Mouse (Mus musculus) hindbrain, embryonic 13.5 days (tissue): ENCODE results near the gene Minos1. TPM values are rescaled to one million over a fixed set of nuclear protein-coding genes. Genes with fewer than 3 reads are reported as not detected.

Source experiments
- ATAC-seq: fragments of 200-750 bp; cut with Nextera tagmentation; 2 replicates; pipeline ENCODE4 v1.8.0; 2017; ENCODE audit warnings: moderate TSS enrichment; ENCODE audit not compliant: low FRiP score
- H3K27ac ChIP-seq: fragments of 300-500 bp; sonication (generic); 2 replicates; pipeline ENCODE4 v1.5.1; 2015; ENCODE audit warnings: inconsistent platforms, mild to moderate bottlenecking, moderate library complexity
- H3K27me3 ChIP-seq: fragments of 300-500 bp; sonication (generic); 2 replicates; pipeline ENCODE4 v1.6.1; 2015; ENCODE audit warnings: mild to moderate bottlenecking, inconsistent platforms
- H3K36me3 ChIP-seq: fragments of 300-500 bp; sonication (generic); 2 replicates; pipeline ENCODE4 v1.6.1; 2015; ENCODE audit warnings: mild to moderate bottlenecking, inconsistent platforms
- H3K4me1 ChIP-seq: fragments of 300-500 bp; sonication (generic); replicated peaks from 2 replicates; pipeline ENCODE4 v1.6.1; 2015; ENCODE audit warnings: inconsistent platforms
- H3K4me2 ChIP-seq: fragments of 300-500 bp; sonication (generic); 2 replicates; pipeline ENCODE4 v1.6.1; 2015; ENCODE audit warnings: inconsistent platforms, mild to moderate bottlenecking, moderate library complexity
- H3K4me3 ChIP-seq: fragments of 300-500 bp; sonication (generic); 2 replicates; pipeline ENCODE4 v1.5.1; 2015; ENCODE audit warnings: mild to moderate bottlenecking, inconsistent platforms
- H3K9ac ChIP-seq: fragments of 300-500 bp; sonication (generic); 2 replicates; pipeline ENCODE4 v1.6.1; 2015; ENCODE audit warnings: mild to moderate bottlenecking, inconsistent platforms
- H3K9me3 ChIP-seq: fragments of 300-500 bp; sonication (generic); 2 replicates; pipeline ENCODE4 v1.6.1; 2016; ENCODE audit warnings: inconsistent platforms
- WGBS: fragments of 180-500 bp; shearing (Covaris S2); methylation state at CpG from one replicate; pipeline ENCODE4 v1.1.7; 2015; 5-methylcytosine and 5-hydroxymethylcytosine counted together
- polyA plus RNA-seq: library from polyadenylated mRNA; unstranded; fragments of >200 nt; fragmentation: Nextera tagmentation; extraction: Ambion mirVana; gene quantifications from 2 replicates; pipeline ENCODE4 v1.2.1, GENCODE M21; 2015

The Minos1 gene
- polyA plus RNA-seq, 1 experiment from 2014 or later = 441 TPM

DNA sequence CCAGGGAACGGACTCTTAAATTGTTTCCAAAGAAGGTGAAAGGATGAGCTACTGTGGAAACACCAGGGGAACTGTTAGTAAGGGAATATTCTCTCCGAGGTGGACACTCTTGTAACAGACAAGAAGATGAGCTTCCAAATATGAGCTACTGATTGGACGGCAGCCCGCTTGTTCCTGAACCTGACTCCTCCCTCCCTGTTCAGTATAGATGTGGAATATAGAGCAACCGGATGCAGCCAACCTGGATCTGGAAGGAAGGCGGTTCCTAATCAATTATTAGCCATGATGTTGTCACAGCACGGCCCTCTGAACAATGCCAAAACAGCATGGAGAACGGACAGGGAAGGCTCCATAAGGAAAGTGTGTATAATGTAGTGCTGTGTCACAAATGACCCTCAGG lies 34.3 kb upstream of the Minos1 start:
- H3K9ac ChIP-seq = no peak overlapping the region
- H3K27ac ChIP-seq = no peak overlapping the region
- H3K4me3 ChIP-seq = no peak overlapping the region
- H3K4me1 ChIP-seq = no peaks in the 10 kb centered on the region
- WGBS = 86% methylated on average over 8 of the region's 8 CpGs
- H3K4me2 ChIP-seq = no peak overlapping the region
- no peaks in the 10 kb centered on the region for H3K9me3 ChIP-seq
- no peak for ATAC-seq
- H3K27me3 ChIP-seq = no peaks in the 10 kb centered on the region
- no peaks in the 10 kb centered on the region for H3K36me3 ChIP-seq

DNA sequence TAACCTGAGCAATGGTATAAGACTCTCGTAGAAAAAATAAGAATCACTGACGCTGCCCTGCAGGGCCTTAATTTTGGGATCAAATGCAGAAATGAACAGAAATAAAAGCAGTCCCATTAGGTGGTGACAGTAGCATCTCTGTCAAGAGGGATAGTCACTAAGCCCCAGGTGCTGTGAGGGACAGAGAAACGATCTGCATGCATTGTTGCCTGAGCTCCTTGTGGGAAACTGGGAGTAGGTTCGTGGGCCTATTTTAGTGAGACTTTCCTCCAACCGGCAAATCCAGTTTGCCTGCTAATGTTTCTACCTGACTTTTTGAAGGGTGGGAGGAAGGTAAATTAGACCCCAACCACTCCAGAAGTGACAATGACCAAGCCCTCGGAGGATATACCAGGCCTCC lies 33.2 kb upstream of the Minos1 start:
- H3K27me3 ChIP-seq = no peaks in the 10 kb centered on the region
- no peaks in the 10 kb centered on the region for H3K9me3 ChIP-seq
- 89% methylated on average over 6 of the region's 6 CpGs for WGBS
- no peak for ATAC-seq
- no peaks in the 10 kb centered on the region for H3K4me1 ChIP-seq
- H3K4me2 ChIP-seq = no peak overlapping the region
- no peak overlapping the region for H3K27ac ChIP-seq
- no peak overlapping the region for H3K9ac ChIP-seq
- H3K36me3 ChIP-seq = no peaks in the 10 kb centered on the region
- H3K4me3 ChIP-seq = no peak overlapping the region

DNA sequence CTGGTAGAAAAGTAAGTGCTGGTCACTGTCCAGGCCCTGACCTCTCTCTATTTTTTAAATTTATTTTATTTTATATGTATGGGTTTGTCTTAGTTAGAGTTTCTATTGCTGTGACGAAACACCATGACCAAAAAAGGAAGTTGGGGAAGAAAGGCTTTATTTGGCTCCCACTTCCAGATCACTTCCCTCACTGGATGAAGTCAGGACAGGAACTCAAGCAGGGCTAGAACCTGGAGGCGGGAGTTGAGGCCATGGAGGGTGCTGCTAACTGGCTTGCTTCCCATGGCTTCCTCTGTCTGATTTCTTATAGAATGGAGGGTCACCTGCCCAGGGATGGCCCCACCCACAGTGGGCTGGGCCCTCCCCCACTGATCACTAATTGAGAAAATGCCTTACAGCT lies 30.2 kb upstream of the Minos1 start:
- no peak overlapping the region for H3K4me2 ChIP-seq
- H3K4me1 ChIP-seq = no peaks in the 10 kb centered on the region
- ATAC-seq = no peak
- no peaks in the 10 kb centered on the region for H3K36me3 ChIP-seq
- no peaks in the 10 kb centered on the region for H3K27me3 ChIP-seq
- H3K4me3 ChIP-seq = no peak overlapping the region
- H3K27ac ChIP-seq = no peak overlapping the region
- H3K9ac ChIP-seq = no peak overlapping the region
- no peaks in the 10 kb centered on the region for H3K9me3 ChIP-seq
- WGBS = 73% methylated on average over 2 of the region's 2 CpGs

DNA sequence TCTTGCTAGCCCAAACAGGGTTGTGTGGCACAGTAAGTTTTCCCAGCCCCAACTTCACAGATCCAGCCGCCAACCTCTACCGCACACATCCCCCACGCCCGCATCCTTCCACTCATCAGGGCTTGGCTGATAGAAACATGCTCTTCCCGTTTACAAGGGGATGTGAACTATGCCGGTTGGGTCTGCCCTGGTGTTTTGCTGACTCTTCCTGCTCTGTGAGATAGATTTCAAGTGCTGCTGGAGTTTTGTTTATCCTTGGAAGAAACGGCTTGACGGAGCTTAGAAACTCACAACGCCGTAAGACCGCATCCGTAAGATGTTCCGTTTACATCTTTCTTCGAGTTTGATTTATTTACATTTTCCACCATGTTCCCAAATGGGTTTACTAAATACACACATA lies 27.4 kb upstream of the Minos1 start:
- no peak overlapping the region for H3K4me3 ChIP-seq
- 91% methylated on average over 14 of the region's 14 CpGs for WGBS
- H3K36me3 ChIP-seq = no peaks in the 10 kb centered on the region
- H3K27me3 ChIP-seq = no peaks in the 10 kb centered on the region
- no peak overlapping the region for H3K9ac ChIP-seq
- H3K27ac ChIP-seq = no peak overlapping the region
- ATAC-seq = no peak
- H3K4me1 ChIP-seq = no peaks in the 10 kb centered on the region
- H3K4me2 ChIP-seq = no peak overlapping the region
- H3K9me3 ChIP-seq = no peaks in the 10 kb centered on the region

DNA sequence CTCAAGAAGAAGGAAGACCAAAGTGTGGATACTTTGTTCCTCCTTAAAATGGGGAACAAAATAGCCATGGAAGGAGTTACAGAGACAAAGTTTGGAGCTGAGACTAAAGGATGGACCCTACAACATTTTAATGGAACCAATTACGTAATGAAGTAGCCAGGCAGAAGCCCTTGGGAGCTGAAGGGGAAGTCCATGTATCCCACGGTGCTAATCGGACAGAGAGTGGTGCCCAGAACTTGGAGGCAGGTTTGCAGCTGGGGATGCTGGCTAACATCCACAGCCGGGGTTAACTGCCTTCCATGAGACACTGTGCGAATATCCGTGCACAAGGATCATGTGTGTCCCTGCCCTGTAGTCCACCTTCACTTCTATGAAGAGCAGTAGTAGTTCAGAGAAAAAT lies 25.6 kb upstream of the Minos1 start:
- H3K4me2 ChIP-seq = no peak overlapping the region
- H3K9ac ChIP-seq = no peak overlapping the region
- H3K36me3 ChIP-seq = no peaks in the 10 kb centered on the region
- H3K4me1 ChIP-seq = no peaks in the 10 kb centered on the region
- WGBS = 88% methylated on average over 6 of the region's 6 CpGs
- no peak for ATAC-seq
- H3K27me3 ChIP-seq = no peaks in the 10 kb centered on the region
- no peaks in the 10 kb centered on the region for H3K9me3 ChIP-seq
- H3K27ac ChIP-seq = no peak overlapping the region
- H3K4me3 ChIP-seq = no peak overlapping the region

DNA sequence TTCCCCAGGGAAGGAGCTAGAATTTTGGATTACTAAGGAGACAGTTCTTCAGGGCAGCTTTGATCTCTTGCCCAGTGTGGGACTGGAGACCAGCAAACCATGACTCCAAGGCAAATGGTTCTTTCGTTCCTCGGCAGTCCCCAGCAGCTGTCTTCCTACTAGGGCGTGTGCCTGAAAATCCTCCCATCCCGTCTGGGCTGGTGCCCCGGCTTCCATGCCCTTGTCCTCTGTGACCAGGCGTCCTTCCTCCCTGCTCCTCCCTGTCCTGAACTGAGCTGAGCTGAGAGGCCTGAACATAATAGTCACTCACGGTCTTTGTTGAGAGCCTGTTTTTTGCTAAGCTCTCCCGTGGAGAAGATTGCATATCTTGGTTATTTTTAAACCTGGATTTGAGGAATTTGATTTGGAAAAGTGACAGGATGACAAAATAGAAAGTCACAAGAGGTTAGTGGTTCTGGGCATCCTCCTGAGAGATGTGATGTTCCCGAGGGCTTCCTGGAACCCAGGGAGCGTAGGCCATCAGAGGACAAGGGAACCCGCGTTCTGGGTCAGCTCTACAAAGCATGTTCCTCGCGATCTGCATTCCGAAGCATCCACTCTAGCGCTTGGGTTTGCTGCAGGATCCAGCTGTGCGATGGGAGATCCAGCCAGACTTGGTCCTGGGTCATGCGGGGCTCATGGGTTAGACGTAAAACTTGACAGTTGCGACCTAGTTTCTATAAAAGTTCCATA lies 23.8 kb upstream of the Minos1 start:
- H3K4me3 ChIP-seq = no peak overlapping the region
- H3K9ac ChIP-seq = no peak overlapping the region
- no peaks in the 10 kb centered on the region for H3K9me3 ChIP-seq
- no peak overlapping the region for H3K4me2 ChIP-seq
- no peaks in the 10 kb centered on the region for H3K27me3 ChIP-seq
- H3K36me3 ChIP-seq = no peaks in the 10 kb centered on the region
- ATAC-seq = no peak
- H3K27ac ChIP-seq = no peak overlapping the region
- WGBS = 77% methylated on average over 20 of the region's 20 CpGs
- H3K4me1 ChIP-seq = no peaks in the 10 kb centered on the region

DNA sequence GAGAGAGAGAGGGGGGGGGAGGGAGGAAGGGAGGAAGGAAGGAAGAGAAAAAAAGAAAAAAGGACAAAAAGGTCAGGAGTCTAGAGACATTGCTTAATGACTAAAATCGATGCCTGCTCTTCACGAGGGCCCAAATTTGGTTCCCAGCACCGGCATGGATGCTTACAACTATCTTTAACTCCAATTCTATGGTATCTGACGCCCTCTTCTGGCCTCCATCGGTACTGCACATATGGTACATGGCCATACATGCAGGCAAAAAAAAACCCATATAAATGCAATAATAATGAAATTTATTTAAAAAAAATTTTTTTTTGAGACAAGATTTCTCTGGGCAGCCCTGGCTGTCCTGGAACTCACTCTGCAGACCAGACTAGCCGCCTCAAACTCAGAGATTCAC lies 20.5 kb upstream of the Minos1 start:
- no peaks in the 10 kb centered on the region for H3K27me3 ChIP-seq
- no peaks in the 10 kb centered on the region for H3K4me1 ChIP-seq
- ATAC-seq = no peak
- H3K36me3 ChIP-seq = no peaks in the 10 kb centered on the region
- no peak overlapping the region for H3K4me2 ChIP-seq
- H3K9ac ChIP-seq = no peak overlapping the region
- WGBS = 72% methylated on average over 6 of the region's 6 CpGs
- peaks cover 18% of the 10 kb centered on the region for H3K9me3 ChIP-seq
- H3K4me3 ChIP-seq = no peak overlapping the region
- no peak overlapping the region for H3K27ac ChIP-seq

DNA sequence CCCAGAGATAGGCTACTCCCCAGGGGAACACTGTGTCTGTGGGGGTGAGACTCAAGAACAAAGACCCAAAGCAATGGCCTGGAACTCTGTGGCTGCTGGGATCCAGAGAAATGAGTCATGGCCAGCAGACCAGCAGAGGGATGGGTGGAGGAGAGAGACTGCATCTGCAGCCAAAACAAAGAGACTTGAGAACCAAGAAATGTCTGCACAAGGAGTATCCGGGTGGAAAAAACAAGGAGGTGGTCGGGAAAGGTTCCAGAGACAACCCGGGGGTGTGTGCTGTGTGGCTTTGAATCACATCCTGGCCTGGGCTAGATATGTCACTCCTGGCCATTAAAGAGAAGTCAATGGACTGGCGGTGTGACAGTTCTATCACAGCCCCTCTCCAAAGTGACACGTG lies 15.8 kb upstream of the Minos1 start:
- no peak overlapping the region for H3K4me3 ChIP-seq
- no peak overlapping the region for H3K27ac ChIP-seq
- no peaks in the 10 kb centered on the region for H3K27me3 ChIP-seq
- no peak overlapping the region for H3K9ac ChIP-seq
- no peaks in the 10 kb centered on the region for H3K36me3 ChIP-seq
- WGBS = 87% methylated on average over 5 of the region's 5 CpGs
- no peaks in the 10 kb centered on the region for H3K4me1 ChIP-seq
- ATAC-seq = no peak
- no peak overlapping the region for H3K4me2 ChIP-seq
- peaks cover 18% of the 10 kb centered on the region for H3K9me3 ChIP-seq

DNA sequence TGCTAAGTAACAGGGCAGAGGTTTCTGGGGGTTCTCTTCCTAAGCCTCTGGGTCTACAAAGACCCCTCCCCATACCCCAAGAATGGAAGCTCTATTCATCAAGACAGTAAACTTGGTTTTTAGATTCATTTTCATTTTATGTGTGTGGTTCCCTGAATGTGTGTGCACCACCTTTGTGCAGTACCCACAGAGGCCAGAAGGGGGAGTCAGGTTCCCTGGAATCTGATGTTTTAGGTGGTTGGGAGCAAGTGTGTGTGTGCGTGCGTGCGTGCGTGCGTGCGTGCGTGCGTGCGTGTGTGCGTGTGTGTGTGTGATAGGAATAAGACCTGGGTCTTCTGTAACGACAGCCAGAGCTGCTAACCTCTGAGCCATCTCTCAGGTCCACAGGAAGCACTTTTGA lies 14.2 kb upstream of the Minos1 start:
- WGBS = 95% methylated on average over 11 of the region's 11 CpGs
- ATAC-seq = no peak
- peaks cover 18% of the 10 kb centered on the region for H3K9me3 ChIP-seq
- no peak overlapping the region for H3K9ac ChIP-seq
- no peak overlapping the region for H3K4me3 ChIP-seq
- H3K4me1 ChIP-seq = no peaks in the 10 kb centered on the region
- no peak overlapping the region for H3K27ac ChIP-seq
- H3K36me3 ChIP-seq = no peaks in the 10 kb centered on the region
- no peaks in the 10 kb centered on the region for H3K27me3 ChIP-seq
- H3K4me2 ChIP-seq = no peak overlapping the region

DNA sequence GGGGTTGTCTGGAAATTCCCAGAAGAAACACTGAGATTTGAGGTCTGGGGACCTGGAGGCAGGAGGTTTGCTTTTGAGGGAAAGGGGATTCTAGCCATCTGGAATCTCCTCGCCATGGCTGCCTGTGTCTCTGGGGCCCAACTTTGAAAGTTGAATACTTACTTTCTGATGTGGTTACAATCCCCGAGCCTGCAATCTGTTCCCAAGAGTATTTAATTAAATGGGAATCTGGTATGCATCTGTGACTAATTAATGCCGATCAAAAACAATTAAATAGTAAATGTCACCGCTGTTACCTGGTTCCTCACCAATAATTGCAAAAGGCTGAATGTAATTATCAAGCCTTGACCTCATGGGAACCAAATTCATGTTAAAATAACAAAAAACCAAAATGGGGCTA lies 13.7 kb upstream of the Minos1 start:
- Histone ChIP-seq H3K36me3 (no peaks in the 10 kb centered on the region), H3K27me3 (no peaks in the 10 kb centered on the region), H3K9ac (no peak overlapping the region), H3K4me1 (no peaks in the 10 kb centered on the region), H3K27ac (no peak overlapping the region), H3K4me2 (no peak overlapping the region), H3K9me3 (peaks cover 18% of the 10 kb centered on the region), H3K4me3 (no peak overlapping the region)
- no peak for ATAC-seq
- 62% methylated on average over 4 of the region's 4 CpGs for WGBS

DNA sequence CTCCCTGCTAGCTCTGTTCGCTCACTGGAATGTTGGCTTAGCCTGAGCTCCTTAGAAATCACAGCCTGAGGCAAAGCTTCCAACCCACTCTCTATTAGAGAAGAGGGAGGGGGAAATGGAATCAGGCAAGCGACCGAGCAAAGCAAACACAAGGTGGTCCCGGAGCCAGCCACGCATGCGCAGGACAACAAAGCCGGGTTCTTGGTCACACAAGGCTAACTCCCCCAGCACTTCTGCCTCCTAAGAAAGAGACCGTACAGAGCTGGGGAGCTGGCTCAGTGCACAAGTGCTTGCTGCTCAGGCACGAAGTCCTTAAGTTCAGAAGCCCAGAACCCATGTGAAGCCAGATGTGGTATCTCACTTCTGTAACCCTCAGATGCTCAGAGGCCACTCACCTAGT lies 12.1 kb upstream of the Minos1 start:
- Histone ChIP-seq H3K36me3 (no peaks in the 10 kb centered on the region), H3K4me3 (no peak overlapping the region), H3K4me2 (no peak overlapping the region), H3K4me1 (no peaks in the 10 kb centered on the region), H3K9ac (no peak overlapping the region), H3K27me3 (no peaks in the 10 kb centered on the region), H3K27ac (no peak overlapping the region), H3K9me3 (peaks cover 7% of the 10 kb centered on the region)
- WGBS = 50% methylated on average over 9 of the region's 9 CpGs
- no peak for ATAC-seq

DNA sequence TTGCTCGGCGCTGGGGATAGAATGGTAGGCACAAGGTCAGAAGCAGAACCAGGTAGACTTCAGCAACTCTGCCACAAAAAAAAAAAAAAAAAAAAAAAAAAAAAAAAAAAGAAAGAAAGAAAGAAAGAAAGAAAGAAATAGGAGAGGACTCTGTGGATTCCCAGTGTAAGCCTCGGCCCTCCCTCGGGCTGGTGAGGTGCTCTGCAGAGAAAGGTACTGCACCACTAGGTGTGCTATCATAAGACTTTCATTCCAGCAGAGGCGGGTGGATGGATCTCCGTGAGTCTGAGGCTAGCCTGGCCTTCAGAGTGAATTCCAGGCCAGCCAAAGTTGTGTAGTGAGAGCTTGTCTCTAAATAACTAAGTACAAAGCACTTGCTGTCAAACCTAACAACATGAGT lies 10.9 kb upstream of the Minos1 start:
- Histone ChIP-seq H3K36me3 (no peaks in the 10 kb centered on the region), H3K27me3 (no peaks in the 10 kb centered on the region), H3K27ac (no peak overlapping the region), H3K9ac (no peak overlapping the region), H3K4me2 (no peak overlapping the region), H3K9me3 (no peaks in the 10 kb centered on the region), H3K4me3 (no peak overlapping the region), H3K4me1 (no peaks in the 10 kb centered on the region)
- WGBS = 75% methylated on average over 6 of the region's 6 CpGs
- ATAC-seq = no peak

DNA sequence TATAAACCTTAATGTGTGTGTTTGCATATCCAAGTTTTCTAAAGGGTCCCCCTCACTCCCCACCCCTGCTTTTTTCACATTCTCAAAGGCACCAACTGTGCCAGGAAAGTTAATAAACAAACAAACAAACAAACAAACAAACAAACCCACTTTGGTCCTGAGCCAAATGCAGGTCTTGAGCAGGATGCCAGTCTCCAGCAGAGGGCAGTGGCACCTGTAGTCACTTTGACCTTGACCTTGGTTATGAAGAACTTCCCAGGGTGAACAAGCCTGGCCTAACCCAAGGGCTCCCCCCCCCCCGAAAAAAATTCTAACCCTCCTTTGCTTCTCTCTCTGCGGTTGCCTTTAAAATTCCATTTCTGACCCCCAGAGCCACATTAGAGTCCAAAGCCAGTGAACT lies 9.4 kb upstream of the Minos1 start:
- no peak for ATAC-seq
- no peak overlapping the region for H3K4me2 ChIP-seq
- WGBS = 78% methylated on average over 2 of the region's 2 CpGs
- H3K27me3 ChIP-seq = no peaks in the 10 kb centered on the region
- no peak overlapping the region for H3K4me3 ChIP-seq
- no peaks in the 10 kb centered on the region for H3K4me1 ChIP-seq
- H3K36me3 ChIP-seq = no peaks in the 10 kb centered on the region
- no peaks in the 10 kb centered on the region for H3K9me3 ChIP-seq
- H3K9ac ChIP-seq = no peak overlapping the region
- H3K27ac ChIP-seq = no peak overlapping the region
